Mouse (Mus musculus): ENCODE data around the gene Gpr62. TPM values are rescaled to one million over a fixed set of nuclear protein-coding genes. Genes with fewer than 3 reads are reported as not detected.

Gpr62 gene
- total and polyA plus RNA-seq, 3 experiments: not detected

GRCm38 (mm10) chr9:106452351-106452750 lies 13.4 kb downstream of the Gpr62 start:
- Histone ChIP-seq H3K27me3 (ENCODE audit: insufficient read depth, low read length) (peaks cover 72% of the 10 kb centered on the region), H3K9me3 (replicated peaks) (no peaks in the 10 kb centered on the region), H3K4me1 (ENCODE audit: insufficient read depth, low read depth, low read length) (peaks cover 65% of the 10 kb centered on the region), H3K36me3 (replicated peaks) (no peaks in the 10 kb centered on the region), H3K4me3 (ENCODE audit: low read depth, low read length) (no peak overlapping the region; the same call in 1 of the 2 replicates)
- DNase-seq (ENCODE audit: low spot score) (no peak), ATAC-seq (ENCODE audit: extremely low read depth, insufficient number of reproducible peaks, low FRiP score, poor library complexity, severe bottlenecking) (no peak)
- TF ChIP-seq POLR2AphosphoS5 (IDR thresholded peaks at IDR 0.05; ENCODE audit: insufficient replicate concordance, low read depth, low read length) (no peak), GATA1 (IDR thresholded peaks at IDR 0.05; ENCODE audit: borderline replicate concordance, low read length) (no peak), GATA2 (IDR thresholded peaks at IDR 0.05; ENCODE audit: borderline replicate concordance, low read depth, low read length) (no peak), CTCF (IDR thresholded peaks at IDR 0.05; ENCODE audit: low read depth, low read length) (no peak), TAL1 (conservative IDR thresholded peaks at IDR 0.05; ENCODE audit: low read depth, low read length) (no peak)

GRCm38 (mm10) chr9:106451899-106452298 lies 13.8 kb downstream of the Gpr62 start:
- Histone ChIP-seq H3K4me3 (ENCODE audit: low read depth, low read length) (no peak overlapping the region), H3K9me3 (replicated peaks) (no peaks in the 10 kb centered on the region), H3K27me3 (ENCODE audit: insufficient read depth, low read length) (peaks cover 68% of the 10 kb centered on the region), H3K36me3 (replicated peaks) (no peaks in the 10 kb centered on the region), H3K4me1 (ENCODE audit: insufficient read depth, low read depth, low read length) (peaks cover 69% of the 10 kb centered on the region)
- ATAC-seq (ENCODE audit: extremely low read depth, insufficient number of reproducible peaks, low FRiP score, poor library complexity, severe bottlenecking): no peak
- TF ChIP-seq GATA2 (IDR thresholded peaks at IDR 0.05; ENCODE audit: borderline replicate concordance, low read depth, low read length) (no peak), TAL1 (conservative IDR thresholded peaks at IDR 0.05; ENCODE audit: low read depth, low read length) (no peak), GATA1 (IDR thresholded peaks at IDR 0.05; ENCODE audit: borderline replicate concordance, low read length) (no peak), CTCF (IDR thresholded peaks at IDR 0.05; ENCODE audit: low read depth, low read length) (no peak), POLR2AphosphoS5 (IDR thresholded peaks at IDR 0.05; ENCODE audit: insufficient replicate concordance, low read depth, low read length) (no peak)
- DNase-seq (ENCODE audit: low spot score): no peak

GRCm38 (mm10) chr9:106451298-106451697 lies 14.4 kb downstream of the Gpr62 start:
- TF ChIP-seq CTCF (IDR thresholded peaks at IDR 0.05; ENCODE audit: low read depth, low read length): no peak
- TF ChIP-seq GATA1 (IDR thresholded peaks at IDR 0.05; ENCODE audit: borderline replicate concordance, low read length): no peak
- TF ChIP-seq TAL1 (conservative IDR thresholded peaks at IDR 0.05; ENCODE audit: low read depth, low read length): no peak
- no peak for TF ChIP-seq GATA2 (IDR thresholded peaks at IDR 0.05; ENCODE audit: borderline replicate concordance, low read depth, low read length)
- no peak for TF ChIP-seq POLR2AphosphoS5 (IDR thresholded peaks at IDR 0.05; ENCODE audit: insufficient replicate concordance, low read depth, low read length)
- DNase-seq (ENCODE audit: low spot score) (no peak), ATAC-seq (ENCODE audit: extremely low read depth, insufficient number of reproducible peaks, low FRiP score, poor library complexity, severe bottlenecking) (no peak)
- Histone ChIP-seq H3K4me1 (ENCODE audit: insufficient read depth, low read depth, low read length) (peaks cover 70% of the 10 kb centered on the region), H3K9me3 (replicated peaks) (no peaks in the 10 kb centered on the region), H3K4me3 (ENCODE audit: low read depth, low read length) (no peak overlapping the region), H3K27me3 (ENCODE audit: insufficient read depth, low read length) (peaks cover 62% of the 10 kb centered on the region), H3K36me3 (replicated peaks) (no peaks in the 10 kb centered on the region)

GRCm38 (mm10) chr9:106450661-106451060 lies 15.1 kb downstream of the Gpr62 start:
- TF ChIP-seq TAL1 (conservative IDR thresholded peaks at IDR 0.05; ENCODE audit: low read depth, low read length) (no peak), GATA1 (IDR thresholded peaks at IDR 0.05; ENCODE audit: borderline replicate concordance, low read length) (no peak), GATA2 (IDR thresholded peaks at IDR 0.05; ENCODE audit: borderline replicate concordance, low read depth, low read length) (no peak), CTCF (IDR thresholded peaks at IDR 0.05; ENCODE audit: low read depth, low read length) (no peak), POLR2AphosphoS5 (IDR thresholded peaks at IDR 0.05; ENCODE audit: insufficient replicate concordance, low read depth, low read length) (no peak)
- H3K9me3 ChIP-seq (replicated peaks): no peaks in the 10 kb centered on the region
- no peak overlapping the region for H3K4me3 ChIP-seq (ENCODE audit: low read depth, low read length)
- ATAC-seq (ENCODE audit: extremely low read depth, insufficient number of reproducible peaks, low FRiP score, poor library complexity, severe bottlenecking): no peak
- no peak for DNase-seq (ENCODE audit: low spot score)
- peaks cover 1% of the 10 kb centered on the region for H3K36me3 ChIP-seq (replicated peaks)
- peaks cover 75% of the 10 kb centered on the region for H3K4me1 ChIP-seq (ENCODE audit: insufficient read depth, low read depth, low read length)
- peaks cover 55% of the 10 kb centered on the region for H3K27me3 ChIP-seq (ENCODE audit: insufficient read depth, low read length)

- ATAC-seq (ENCODE audit: extremely low read depth, insufficient number of reproducible peaks, low FRiP score, poor library complexity, severe bottlenecking) (no peak), DNase-seq (ENCODE audit: low spot score) (no peak)
- Histone ChIP-seq H3K4me1 (ENCODE audit: insufficient read depth, low read depth, low read length) (peaks cover 73% of the 10 kb centered on the region), H3K9me3 (replicated peaks) (no peaks in the 10 kb centered on the region), H3K36me3 (replicated peaks) (peaks cover 7% of the 10 kb centered on the region), H3K4me3 (ENCODE audit: low read depth, low read length) (no peak overlapping the region), H3K27me3 (ENCODE audit: insufficient read depth, low read length) (peaks cover 48% of the 10 kb centered on the region)
- TF ChIP-seq GATA2 (IDR thresholded peaks at IDR 0.05; ENCODE audit: borderline replicate concordance, low read depth, low read length) (no peak), GATA1 (IDR thresholded peaks at IDR 0.05; ENCODE audit: borderline replicate concordance, low read length) (no peak), TAL1 (conservative IDR thresholded peaks at IDR 0.05; ENCODE audit: low read depth, low read length) (no peak), POLR2AphosphoS5 (IDR thresholded peaks at IDR 0.05; ENCODE audit: insufficient replicate concordance, low read depth, low read length) (no peak), CTCF (IDR thresholded peaks at IDR 0.05; ENCODE audit: low read depth, low read length) (no peak)
Observed at GRCm38 (mm10) chr9:106449947-106450346, 15.8 kb downstream of the Gpr62 start.

- Histone ChIP-seq H3K27me3 (ENCODE audit: insufficient read depth, low read length) (peaks cover 39% of the 10 kb centered on the region), H3K36me3 (replicated peaks) (peaks cover 20% of the 10 kb centered on the region), H3K4me3 (ENCODE audit: low read depth, low read length) (peak overlapping the region; percentile 54; the same call in 1 of the 2 replicates), H3K9me3 (replicated peaks) (no peaks in the 10 kb centered on the region), H3K4me1 (ENCODE audit: insufficient read depth, low read depth, low read length) (peaks cover 64% of the 10 kb centered on the region)
- TF ChIP-seq CTCF (IDR thresholded peaks at IDR 0.05; ENCODE audit: low read depth, low read length) (0 out of 2 replicates have a peak, but pooled peaks have one; percentile 44), TAL1 (conservative IDR thresholded peaks at IDR 0.05; ENCODE audit: low read depth, low read length) (no peak)
- peak; percentile 70 for DNase-seq (ENCODE audit: low spot score)
- peak; percentile 51; the same call in 1 of the 2 replicates for ATAC-seq (ENCODE audit: extremely low read depth, insufficient number of reproducible peaks, low FRiP score, poor library complexity, severe bottlenecking)
Observed at GRCm38 (mm10) chr9:106448498-106449031, 17.2 kb downstream of the Gpr62 start.

All from G1E (cell line).